Comparison of ENCODE assay signal across 9 mouse cellular contexts in genomic region chr4:40839251-40839650, GRCm38 (mm10). TPM values are rescaled to one million over a fixed set of nuclear protein-coding genes. Genes with fewer than 3 reads are reported as not detected.
DNase-seq lines count a peak whose midpoint lies in the region; ATAC-seq and TF ChIP-seq lines count a peak whose summit lies in the region.
"Had no signal": no experiment of that assay in that cellular context is flagged by ENCODE, and none has a peak within 500 bp of the region (broad histone marks: within the 10 kb centered on the region; RNA-seq: fewer than 3 reads in every experiment).

No protein-coding gene starts in this region.

- no peak for ATAC-seq in liver, embryonic 15.5 days (ENCODE audit: insufficient read depth)
- ATAC-seq in liver, embryonic 11.5 days (replicated peaks; ENCODE audit: low FRiP score): no peak
- peak; percentile 82 for ATAC-seq in liver, postnatal 0 days
- ATAC-seq: midbrain, embryonic 13.5 days had no signal

- peaks cover 22% of the 10 kb centered on the region for H3K36me3 ChIP-seq in liver, embryonic 15.5 days (replicated peaks)
- H3K36me3 ChIP-seq in liver, embryonic 11.5 days (ENCODE audit: control insufficient read depth, insufficient read depth, low read length): 0 out of 2 replicates have a peak, but pooled peaks cover 2% of the 10 kb centered on the region
- peaks cover 23% of the 10 kb centered on the region for H3K36me3 ChIP-seq in liver, postnatal 0 days (replicated peaks; ENCODE audit: insufficient read depth, low read length)
- H3K36me3 ChIP-seq: midbrain, embryonic 13.5 days had no signal

- no peak for TF ChIP-seq EP300 in liver, postnatal 0 days (IDR thresholded peaks at IDR 0.05; ENCODE audit: low read depth)

- H3K4me1 ChIP-seq in liver, embryonic 15.5 days (replicated peaks): peaks cover 73% of the 10 kb centered on the region
- peaks cover 49% of the 10 kb centered on the region for H3K4me1 ChIP-seq in liver, embryonic 11.5 days (replicated peaks; ENCODE audit: control insufficient read depth, insufficient read depth, low read length)
- H3K4me1 ChIP-seq in liver, postnatal 0 days (ENCODE audit: insufficient read depth): peaks cover 65% of the 10 kb centered on the region

- 46% methylated on average over 12 of the region's 12 CpGs for WGBS in liver, embryonic 15.5 days (ENCODE audit: insufficient replicate concordance)
- WGBS in liver, embryonic 11.5 days: 62% methylated on average over 12 of the region's 12 CpGs
- 44% methylated on average over 12 of the region's 12 CpGs for WGBS in liver, postnatal 0 days (ENCODE audit: insufficient replicate concordance)

- no peak for DNase-seq in liver, embryonic 11.5 days (ENCODE audit: low spot score)
- DNase-seq in R1 (ENCODE audit: low read depth, low spot score): peak; percentile 91
- peak; percentile 49 for DNase-seq in liver, postnatal 0 days
- peak; percentile 67 to 70 for DNase-seq in thymus, postnatal 10 days (ENCODE audit: low spot score in 2 of 2)
- no peak for DNase-seq in frontal cortex, postnatal 36 days (ENCODE audit: low spot score in 2 of 2)
- no peak for DNase-seq in urinary bladder, postnatal 25 days (ENCODE audit: low spot score)
- DNase-seq: gastrocnemius, postnatal 10 days had no signal

- H3K9ac ChIP-seq in liver, embryonic 15.5 days: no peak overlapping the region
- H3K9ac ChIP-seq in liver, embryonic 11.5 days (ENCODE audit: low read depth, low read length): no peak overlapping the region
- H3K9ac ChIP-seq in liver, postnatal 0 days (replicated peaks): no peak overlapping the region
- H3K9ac ChIP-seq: midbrain, embryonic 13.5 days had no signal

- H3K27ac ChIP-seq in liver, embryonic 15.5 days (replicated peaks): peak overlapping the region; percentile 19
- H3K27ac ChIP-seq in liver, embryonic 11.5 days (ENCODE audit: low read depth, low read length): no peak overlapping the region
- H3K27ac ChIP-seq in liver, postnatal 0 days (ENCODE audit: low read depth): peak overlapping the region; percentile 77
- H3K27ac ChIP-seq: midbrain, embryonic 13.5 days had no signal

- no peak for TF ChIP-seq CTCF in liver, postnatal 0 days (IDR thresholded peaks at IDR 0.05; ENCODE audit: low read depth)

- no peaks in the 10 kb centered on the region for H3K9me3 ChIP-seq in liver, embryonic 15.5 days (replicated peaks)
- no peaks in the 10 kb centered on the region for H3K9me3 ChIP-seq in liver, embryonic 11.5 days (ENCODE audit: control insufficient read depth, low read length)
- H3K9me3 ChIP-seq in liver, postnatal 0 days (ENCODE audit: low read length): no peaks in the 10 kb centered on the region
- H3K9me3 ChIP-seq: midbrain, embryonic 13.5 days had no signal

- H3K27me3 ChIP-seq in liver, embryonic 15.5 days: no peaks in the 10 kb centered on the region
- no peaks in the 10 kb centered on the region for H3K27me3 ChIP-seq in liver, embryonic 11.5 days (replicated peaks; ENCODE audit: control insufficient read depth, insufficient read depth, low read length)
- H3K27me3 ChIP-seq in liver, postnatal 0 days (ENCODE audit: insufficient read depth, low read length): no peaks in the 10 kb centered on the region
- H3K27me3 ChIP-seq: midbrain, embryonic 13.5 days had no signal

- H3K4me3 ChIP-seq in liver, embryonic 15.5 days (replicated peaks): no peak overlapping the region
- H3K4me3 ChIP-seq in liver, embryonic 11.5 days (ENCODE audit: low read depth, low read length): no peak overlapping the region
- no peak overlapping the region for H3K4me3 ChIP-seq in liver, postnatal 0 days (ENCODE audit: low read depth, low read length)
- H3K4me3 ChIP-seq: midbrain, embryonic 13.5 days had no signal

- H3K4me2 ChIP-seq in liver, embryonic 15.5 days: no peak overlapping the region; the same call in 1 of the 2 replicates
- H3K4me2 ChIP-seq in liver, embryonic 11.5 days: no peak overlapping the region
- H3K4me2 ChIP-seq in liver, postnatal 0 days (ENCODE audit: low read depth, low read length): no peak overlapping the region
- H3K4me2 ChIP-seq: midbrain, embryonic 13.5 days had no signal

RNA-seq across cellular contexts. Expression of gene B4galt1, which starts 14.6 kb away (rescaled TPM):
- 33.6 and 34.8 TPM in 2 replicates for polyA plus RNA-seq in liver, embryonic 15.5 days (2015; fragmentation: Nextera tagmentation; extraction: Ambion mirVana)
- 49.0 and 50.4 TPM in 2 replicates for polyA plus RNA-seq in liver, embryonic 11.5 days (2014; fragmentation: Nextera tagmentation; extraction: Ambion mirVana)
- polyA plus RNA-seq in liver, postnatal 0 days (2015; fragmentation: Nextera tagmentation; extraction: Ambion mirVana): 26.4 and 30.2 TPM in 2 replicates

Comparison
In these comparisons a context has a peak if more than half of its experiments do, and no peak if none do; other contexts are left out.
1. DNase-seq: peak in R1 (single experiment), liver, postnatal 0 days (single experiment) and thymus, postnatal 10 days (2 of 2); none in liver, embryonic 11.5 days (single experiment), frontal cortex, postnatal 36 days (0 of 2) and urinary bladder, postnatal 25 days (single experiment).